Mouse (Mus musculus) intestine, postnatal 0 days (tissue): ENCODE measurements around the gene Cyth1. TPM values are rescaled to one million over a fixed set of nuclear protein-coding genes. Genes with fewer than 3 reads are reported as not detected.

Source experiments
- ATAC-seq: fragments of 200-750 bp; cut with Nextera tagmentation; 2 replicates; pipeline ENCODE4 v1.8.0; 2017; ENCODE audit warnings: mild to moderate bottlenecking, moderate TSS enrichment, moderate library complexity
- H3K27ac ChIP-seq: fragments of 300-500 bp; sonication (generic); 2 replicates; pipeline ENCODE4 v1.5.1; 2014; ENCODE audit warnings: mild to moderate bottlenecking, low read depth, low read length, moderate library complexity
- H3K27me3 ChIP-seq: fragments of 300-500 bp; sonication (generic); replicated peaks from 2 replicates; pipeline ENCODE4 v1.6.1; 2014; ENCODE audit warnings: low read length, mixed read lengths; ENCODE audit not compliant: control insufficient read depth, insufficient read depth
- H3K36me3 ChIP-seq: fragments of 300-500 bp; sonication (generic); 2 replicates; pipeline ENCODE4 v1.6.1; 2014; ENCODE audit warnings: mild to moderate bottlenecking, moderate library complexity; ENCODE audit not compliant: control insufficient read depth, insufficient read depth
- H3K4me1 ChIP-seq: fragments of 300-500 bp; sonication (generic); replicated peaks from 2 replicates; pipeline ENCODE4 v1.6.1; 2014; ENCODE audit warnings: antibody characterized with exemption, low read length, mixed read lengths; ENCODE audit not compliant: control insufficient read depth, insufficient read depth
- H3K4me2 ChIP-seq: fragments of 300-500 bp; sonication (generic); replicated peaks from 2 replicates; pipeline ENCODE4 v1.6.1; 2014; ENCODE audit warnings: low read depth, mild to moderate bottlenecking, moderate library complexity
- H3K4me3 ChIP-seq: fragments of 300-500 bp; sonication (generic); 2 replicates; pipeline ENCODE4 v1.5.1; 2014; ENCODE audit warnings: low read depth, low read length
- H3K9ac ChIP-seq: fragments of 300-500 bp; sonication (generic); 2 replicates; pipeline ENCODE4 v1.6.1; 2014; ENCODE audit warnings: mild to moderate bottlenecking, low read depth, low read length
- H3K9me3 ChIP-seq: fragments of 300-500 bp; sonication (generic); 2 replicates; pipeline ENCODE4 v1.6.1; 2016; ENCODE audit warnings: mixed run types; ENCODE audit not compliant: control insufficient read depth
- CTCF ChIP-seq: sonication (generic); IDR thresholded peaks from 2 replicates; pipeline ENCODE4 v1.5.1; 2016; ENCODE audit warnings: low read depth, mild to moderate bottlenecking, control low read depth, antibody characterized with exemption, moderate library complexity
- WGBS: fragments of 180-500 bp; shearing (Covaris S2); extraction: QIAGEN DNeasy Blood & Tissue Kit; methylation state at CpG from one replicate; pipeline ENCODE4 v1.1.7; 2014; 5-methylcytosine and 5-hydroxymethylcytosine counted together
- polyA plus RNA-seq: library from polyadenylated mRNA; unstranded; fragments of >200 nt; fragmentation: Nextera tagmentation; extraction: Ambion mirVana; gene quantifications from 2 replicates; pipeline ENCODE4 v1.2.1, GENCODE M21; 2015

The Cyth1 gene
- polyA plus RNA-seq, 1 experiment from 2014 or later = 10.9 TPM

- H3K9ac ChIP-seq = no peak overlapping the region
- no peaks in the 10 kb centered on the region for H3K9me3 ChIP-seq
- no peak overlapping the region for H3K27ac ChIP-seq
- no peak overlapping the region for H3K4me3 ChIP-seq
- H3K4me2 ChIP-seq = no peak overlapping the region
- H3K27me3 ChIP-seq = no peaks in the 10 kb centered on the region
- no peak for ATAC-seq
- no peaks in the 10 kb centered on the region for H3K4me1 ChIP-seq
- peaks cover 81% of the 10 kb centered on the region for H3K36me3 ChIP-seq
- 86% methylated on average over 7 of the region's 7 CpGs for WGBS
- TF ChIP-seq CTCF = no peak
Measured at GRCm38 (mm10) chr11:118180199-118180598, 68.2 kb downstream of the Cyth1 start.

- Histone ChIP-seq H3K4me1 (no peaks in the 10 kb centered on the region), H3K27ac (no peak overlapping the region; the same call in 1 of the 2 replicates), H3K4me2 (no peak overlapping the region), H3K27me3 (no peaks in the 10 kb centered on the region), H3K9ac (no peak overlapping the region), H3K36me3 (peaks cover 67% of the 10 kb centered on the region), H3K4me3 (no peak overlapping the region), H3K9me3 (no peaks in the 10 kb centered on the region)
- WGBS = 92% methylated on average over 5 of the region's 5 CpGs
- no peak for TF ChIP-seq CTCF
- ATAC-seq = no peak
Measured at GRCm38 (mm10) chr11:118178236-118178635, 70.2 kb downstream of the Cyth1 start.

GRCm38 (mm10) chr11:118174752-118175151 lies 73.6 kb downstream of the Cyth1 start:
- Histone ChIP-seq H3K36me3 (peaks cover 57% of the 10 kb centered on the region), H3K27ac (no peak overlapping the region), H3K9me3 (no peaks in the 10 kb centered on the region), H3K4me2 (no peak overlapping the region), H3K9ac (no peak overlapping the region), H3K4me3 (no peak overlapping the region), H3K4me1 (no peaks in the 10 kb centered on the region), H3K27me3 (no peaks in the 10 kb centered on the region)
- 72% methylated on average over 7 of the region's 7 CpGs for WGBS
- no peak for ATAC-seq
- no peak for TF ChIP-seq CTCF

- H3K9me3 ChIP-seq = no peaks in the 10 kb centered on the region
- H3K27me3 ChIP-seq = no peaks in the 10 kb centered on the region
- H3K36me3 ChIP-seq = peaks cover 50% of the 10 kb centered on the region
- no peak overlapping the region for H3K4me2 ChIP-seq
- no peak overlapping the region for H3K27ac ChIP-seq
- 75% methylated on average over 5 of the region's 5 CpGs for WGBS
- H3K4me1 ChIP-seq = no peaks in the 10 kb centered on the region
- H3K4me3 ChIP-seq = no peak overlapping the region
- ATAC-seq = no peak
- H3K9ac ChIP-seq = no peak overlapping the region
- TF ChIP-seq CTCF = no peak
Measured at GRCm38 (mm10) chr11:118172768-118173167, 75.6 kb downstream of the Cyth1 start.

- Histone ChIP-seq H3K27me3 (no peaks in the 10 kb centered on the region), H3K4me1 (no peaks in the 10 kb centered on the region), H3K9ac (no peak overlapping the region), H3K27ac (no peak overlapping the region), H3K4me3 (no peak overlapping the region), H3K9me3 (no peaks in the 10 kb centered on the region), H3K4me2 (no peak overlapping the region), H3K36me3 (peaks cover 57% of the 10 kb centered on the region)
- no peak for ATAC-seq
- TF ChIP-seq CTCF = no peak
- WGBS = 90% methylated on average over 5 of the region's 5 CpGs
Measured at GRCm38 (mm10) chr11:118170333-118170732, 78.1 kb downstream of the Cyth1 start.

- TF ChIP-seq CTCF = no peak
- Histone ChIP-seq H3K4me3 (no peak overlapping the region), H3K9ac (no peak overlapping the region), H3K4me2 (no peak overlapping the region), H3K27me3 (no peaks in the 10 kb centered on the region), H3K36me3 (peaks cover 71% of the 10 kb centered on the region), H3K9me3 (no peaks in the 10 kb centered on the region), H3K4me1 (no peaks in the 10 kb centered on the region), H3K27ac (no peak overlapping the region)
- 82% methylated on average over 9 of the region's 9 CpGs for WGBS
- ATAC-seq = no peak
Measured at GRCm38 (mm10) chr11:118168714-118169113, 79.7 kb downstream of the Cyth1 start.

- no peaks in the 10 kb centered on the region for H3K9me3 ChIP-seq
- no peak overlapping the region for H3K9ac ChIP-seq
- peaks cover 69% of the 10 kb centered on the region for H3K36me3 ChIP-seq
- no peak for TF ChIP-seq CTCF
- H3K4me2 ChIP-seq = no peak overlapping the region
- H3K4me1 ChIP-seq = no peaks in the 10 kb centered on the region
- H3K4me3 ChIP-seq = no peak overlapping the region
- H3K27me3 ChIP-seq = no peaks in the 10 kb centered on the region
- 87% methylated on average over 5 of the region's 5 CpGs for WGBS
- no peak for ATAC-seq
- H3K27ac ChIP-seq = no peak overlapping the region
Measured at GRCm38 (mm10) chr11:118166626-118167025, 81.8 kb downstream of the Cyth1 start.
